Mouse (Mus musculus): Measurements from ENCODE around the gene Pth. TPM values are rescaled to one million over a fixed set of nuclear protein-coding genes. Genes with fewer than 3 reads are reported as not detected.

The Pth gene
- polyA plus RNA-seq (2014; fragmentation: Nextera tagmentation; extraction: Ambion mirVana): not detected in 2 replicates

- no peaks in the 10 kb centered on the region for H3K27me3 ChIP-seq (ENCODE audit: control insufficient read depth, insufficient read depth, low read length)
- no peak within 1 kb of the TSS for H3K4me2 ChIP-seq (replicated peaks)
- no peaks in the 10 kb centered on the region for H3K36me3 ChIP-seq (replicated peaks; ENCODE audit: control insufficient read depth, insufficient read depth)
- no peak for DNase-seq (ENCODE audit: low spot score)
- ATAC-seq (ENCODE audit: low FRiP score): no peak
- no peak within 1 kb of the TSS for H3K4me3 ChIP-seq (replicated peaks; ENCODE audit: low read length)
- H3K27ac ChIP-seq: no peak within 1 kb of the TSS
- no peaks in the 10 kb centered on the region for H3K4me1 ChIP-seq (replicated peaks; ENCODE audit: control insufficient read depth, insufficient read depth, low read length)
- no peaks in the 10 kb centered on the region for H3K9me3 ChIP-seq (ENCODE audit: control insufficient read depth, low read length)
- no peak within 1 kb of the TSS for H3K9ac ChIP-seq
- whole genome bisulfite sequencing: 95% methylated on average over 2 of the region's 2 CpGs
Measured at GRCm38 (mm10) chr7:113388470-113388869, at the start of gene Pth. Gene Pth, minus strand, starts transcription at chr7:113388570.

GRCm38 (mm10) chr7:113436312-113436711 is 47.9 kb upstream of the Pth start:
- 90% methylated on average over 10 of the region's 10 CpGs for WGBS
- Histone ChIP-seq H3K9me3 (ENCODE audit: control insufficient read depth, low read length) (no peaks in the 10 kb centered on the region), H3K27ac (no peak overlapping the region), H3K4me1 (replicated peaks; ENCODE audit: control insufficient read depth, insufficient read depth, low read length) (no peaks in the 10 kb centered on the region), H3K36me3 (replicated peaks; ENCODE audit: control insufficient read depth, insufficient read depth) (no peaks in the 10 kb centered on the region), H3K4me3 (replicated peaks; ENCODE audit: low read length) (no peak overlapping the region), H3K4me2 (replicated peaks) (no peak overlapping the region), H3K9ac (no peak overlapping the region), H3K27me3 (ENCODE audit: control insufficient read depth, insufficient read depth, low read length) (no peaks in the 10 kb centered on the region)
- ATAC-seq (ENCODE audit: low FRiP score): no peak
- no peak for DNase-seq (ENCODE audit: low spot score)

GRCm38 (mm10) chr7:113434286-113434685 is 45.9 kb upstream of the Pth start:
- 20% methylated on average over 4 of the region's 4 CpGs for WGBS
- Histone ChIP-seq H3K36me3 (replicated peaks; ENCODE audit: control insufficient read depth, insufficient read depth) (no peaks in the 10 kb centered on the region), H3K4me3 (replicated peaks; ENCODE audit: low read length) (no peak overlapping the region), H3K27ac (no peak overlapping the region), H3K9me3 (ENCODE audit: control insufficient read depth, low read length) (no peaks in the 10 kb centered on the region), H3K4me2 (replicated peaks) (no peak overlapping the region), H3K4me1 (replicated peaks; ENCODE audit: control insufficient read depth, insufficient read depth, low read length) (no peaks in the 10 kb centered on the region), H3K9ac (no peak overlapping the region), H3K27me3 (ENCODE audit: control insufficient read depth, insufficient read depth, low read length) (no peaks in the 10 kb centered on the region)
- ATAC-seq (ENCODE audit: low FRiP score): no peak
- peak; percentile 64 for DNase-seq (ENCODE audit: low spot score)

GRCm38 (mm10) chr7:113433451-113433850 is 45.1 kb upstream of the Pth start:
- Histone ChIP-seq H3K9me3 (ENCODE audit: control insufficient read depth, low read length) (no peaks in the 10 kb centered on the region), H3K27ac (no peak overlapping the region), H3K4me3 (replicated peaks; ENCODE audit: low read length) (no peak overlapping the region), H3K4me1 (replicated peaks; ENCODE audit: control insufficient read depth, insufficient read depth, low read length) (no peaks in the 10 kb centered on the region), H3K36me3 (replicated peaks; ENCODE audit: control insufficient read depth, insufficient read depth) (no peaks in the 10 kb centered on the region), H3K4me2 (replicated peaks) (no peak overlapping the region), H3K27me3 (ENCODE audit: control insufficient read depth, insufficient read depth, low read length) (no peaks in the 10 kb centered on the region), H3K9ac (no peak overlapping the region)
- 83% methylated on average over 3 of the region's 3 CpGs for WGBS
- DNase-seq (ENCODE audit: low spot score) (no peak), ATAC-seq (ENCODE audit: low FRiP score) (no peak)

- no peak overlapping the region for H3K4me3 ChIP-seq (replicated peaks; ENCODE audit: low read length)
- no peaks in the 10 kb centered on the region for H3K4me1 ChIP-seq (replicated peaks; ENCODE audit: control insufficient read depth, insufficient read depth, low read length)
- ATAC-seq (ENCODE audit: low FRiP score) (no peak), DNase-seq (ENCODE audit: low spot score) (no peak)
- H3K27me3 ChIP-seq (ENCODE audit: control insufficient read depth, insufficient read depth, low read length): no peaks in the 10 kb centered on the region
- H3K36me3 ChIP-seq (replicated peaks; ENCODE audit: control insufficient read depth, insufficient read depth): no peaks in the 10 kb centered on the region
- WGBS: 84% methylated on average over 4 of the region's 4 CpGs
- no peak overlapping the region for H3K9ac ChIP-seq
- H3K4me2 ChIP-seq (replicated peaks): no peak overlapping the region
- no peaks in the 10 kb centered on the region for H3K9me3 ChIP-seq (ENCODE audit: control insufficient read depth, low read length)
- H3K27ac ChIP-seq: no peak overlapping the region
Measured at GRCm38 (mm10) chr7:113432891-113433290, 44.5 kb upstream of the Pth start.

- Histone ChIP-seq H3K36me3 (replicated peaks; ENCODE audit: control insufficient read depth, insufficient read depth) (no peaks in the 10 kb centered on the region), H3K4me1 (replicated peaks; ENCODE audit: control insufficient read depth, insufficient read depth, low read length) (no peaks in the 10 kb centered on the region), H3K9ac (no peak overlapping the region), H3K27ac (no peak overlapping the region), H3K4me2 (replicated peaks) (no peak overlapping the region), H3K9me3 (ENCODE audit: control insufficient read depth, low read length) (no peaks in the 10 kb centered on the region), H3K27me3 (ENCODE audit: control insufficient read depth, insufficient read depth, low read length) (no peaks in the 10 kb centered on the region), H3K4me3 (replicated peaks; ENCODE audit: low read length) (no peak overlapping the region)
- ATAC-seq (ENCODE audit: low FRiP score) (no peak), DNase-seq (ENCODE audit: low spot score) (no peak)
- 97% methylated on average over 1 of the region's 1 CpGs for WGBS
Measured at GRCm38 (mm10) chr7:113420771-113421170, 32.4 kb upstream of the Pth start.

- no peak for DNase-seq (ENCODE audit: low spot score)
- Histone ChIP-seq H3K9ac (no peak overlapping the region), H3K27ac (no peak overlapping the region), H3K9me3 (ENCODE audit: control insufficient read depth, low read length) (no peaks in the 10 kb centered on the region), H3K36me3 (replicated peaks; ENCODE audit: control insufficient read depth, insufficient read depth) (no peaks in the 10 kb centered on the region), H3K4me2 (replicated peaks) (no peak overlapping the region), H3K27me3 (ENCODE audit: control insufficient read depth, insufficient read depth, low read length) (no peaks in the 10 kb centered on the region), H3K4me3 (replicated peaks; ENCODE audit: low read length) (no peak overlapping the region), H3K4me1 (replicated peaks; ENCODE audit: control insufficient read depth, insufficient read depth, low read length) (no peaks in the 10 kb centered on the region)
- 51% methylated on average over 4 of the region's 4 CpGs for WGBS
- ATAC-seq (ENCODE audit: low FRiP score): no peak
Measured at GRCm38 (mm10) chr7:113419070-113419782, 30.9 kb upstream of the Pth start.

GRCm38 (mm10) chr7:113416536-113416935 is 28.2 kb upstream of the Pth start:
- DNase-seq (ENCODE audit: low spot score): no peak
- Histone ChIP-seq H3K4me1 (replicated peaks; ENCODE audit: control insufficient read depth, insufficient read depth, low read length) (no peaks in the 10 kb centered on the region), H3K9me3 (ENCODE audit: control insufficient read depth, low read length) (no peaks in the 10 kb centered on the region), H3K4me2 (replicated peaks) (no peak overlapping the region), H3K36me3 (replicated peaks; ENCODE audit: control insufficient read depth, insufficient read depth) (no peaks in the 10 kb centered on the region), H3K4me3 (replicated peaks; ENCODE audit: low read length) (no peak overlapping the region), H3K9ac (no peak overlapping the region), H3K27ac (no peak overlapping the region), H3K27me3 (ENCODE audit: control insufficient read depth, insufficient read depth, low read length) (no peaks in the 10 kb centered on the region)
- WGBS: 91% methylated on average over 1 of the region's 1 CpGs
- no peak for ATAC-seq (ENCODE audit: low FRiP score)

- no peaks in the 10 kb centered on the region for H3K9me3 ChIP-seq (ENCODE audit: control insufficient read depth, low read length)
- H3K4me3 ChIP-seq (replicated peaks; ENCODE audit: low read length): no peak overlapping the region
- H3K36me3 ChIP-seq (replicated peaks; ENCODE audit: control insufficient read depth, insufficient read depth): no peaks in the 10 kb centered on the region
- H3K4me1 ChIP-seq (replicated peaks; ENCODE audit: control insufficient read depth, insufficient read depth, low read length): no peaks in the 10 kb centered on the region
- H3K4me2 ChIP-seq (replicated peaks): no peak overlapping the region
- H3K9ac ChIP-seq: no peak overlapping the region
- WGBS: 95% methylated on average over 3 of the region's 3 CpGs
- H3K27ac ChIP-seq: no peak overlapping the region
- H3K27me3 ChIP-seq (ENCODE audit: control insufficient read depth, insufficient read depth, low read length): no peaks in the 10 kb centered on the region
- no peak for ATAC-seq (ENCODE audit: low FRiP score)
- no peak for DNase-seq (ENCODE audit: low spot score)
Measured at GRCm38 (mm10) chr7:113415256-113415655, 26.9 kb upstream of the Pth start.

GRCm38 (mm10) chr7:113408712-113409111 is 20.3 kb upstream of the Pth start:
- Histone ChIP-seq H3K4me1 (replicated peaks; ENCODE audit: control insufficient read depth, insufficient read depth, low read length) (no peaks in the 10 kb centered on the region), H3K36me3 (replicated peaks; ENCODE audit: control insufficient read depth, insufficient read depth) (no peaks in the 10 kb centered on the region), H3K4me3 (replicated peaks; ENCODE audit: low read length) (no peak overlapping the region), H3K27ac (no peak overlapping the region), H3K4me2 (replicated peaks) (no peak overlapping the region), H3K27me3 (ENCODE audit: control insufficient read depth, insufficient read depth, low read length) (no peaks in the 10 kb centered on the region), H3K9me3 (ENCODE audit: control insufficient read depth, low read length) (no peaks in the 10 kb centered on the region), H3K9ac (no peak overlapping the region)
- 66% methylated on average over 5 of the region's 5 CpGs for WGBS
- ATAC-seq (ENCODE audit: low FRiP score) (no peak), DNase-seq (ENCODE audit: low spot score) (no peak)

Data from hindbrain, embryonic 14.5 days (tissue).